Mouse (Mus musculus) forebrain, embryonic 15.5 days (tissue): ENCODE results near the gene Arid3a. TPM values are rescaled to one million over a fixed set of nuclear protein-coding genes. Genes with fewer than 3 reads are reported as not detected.

Source experiments
- ATAC-seq: fragments of 200-750 bp; cut with Nextera tagmentation; replicated peaks from 2 replicates; pipeline ENCODE4 v1.8.0; 2017; ENCODE audit warnings: mild to moderate bottlenecking, moderate TSS enrichment, moderate library complexity
- H3K27ac ChIP-seq: fragments of 300-500 bp; sonication (generic); replicated peaks from 2 replicates; pipeline ENCODE4 v1.5.1; 2015; ENCODE audit warnings: mild to moderate bottlenecking, inconsistent platforms
- H3K27me3 ChIP-seq: fragments of 300-500 bp; sonication (generic); 2 replicates; pipeline ENCODE4 v1.6.1; 2015; ENCODE audit warnings: inconsistent platforms
- H3K36me3 ChIP-seq: fragments of 300-500 bp; sonication (generic); 2 replicates; pipeline ENCODE4 v1.6.1; 2015; ENCODE audit warnings: mild to moderate bottlenecking, inconsistent platforms
- H3K4me1 ChIP-seq: fragments of 300-500 bp; sonication (generic); 2 replicates; pipeline ENCODE4 v1.6.1; 2015; ENCODE audit warnings: inconsistent platforms
- H3K4me2 ChIP-seq: fragments of 300-500 bp; sonication (generic); replicated peaks from 2 replicates; pipeline ENCODE4 v1.6.1; 2015; ENCODE audit warnings: mild to moderate bottlenecking, inconsistent platforms
- H3K4me3 ChIP-seq: fragments of 300-500 bp; sonication (generic); 2 replicates; pipeline ENCODE4 v1.5.1; 2015; ENCODE audit warnings: mild to moderate bottlenecking, inconsistent platforms
- H3K9ac ChIP-seq: fragments of 300-500 bp; sonication (generic); replicated peaks from 2 replicates; pipeline ENCODE4 v1.6.1; 2015; ENCODE audit warnings: mild to moderate bottlenecking, inconsistent platforms
- H3K9me3 ChIP-seq: fragments of 300-500 bp; sonication (generic); 2 replicates; pipeline ENCODE4 v1.6.1; 2016; ENCODE audit warnings: inconsistent platforms
- WGBS: fragments of 180-500 bp; shearing (Covaris S2); methylation state at CpG from one replicate; pipeline ENCODE4 v1.1.7; 2015; ENCODE audit warnings: mixed read lengths; 5-methylcytosine and 5-hydroxymethylcytosine counted together
- polyA plus RNA-seq: library from polyadenylated mRNA; unstranded; fragments of >200 nt; fragmentation: Nextera tagmentation; extraction: Ambion mirVana; gene quantifications from 2 replicates; pipeline ENCODE4 v1.2.1, GENCODE M21; 2015

Arid3a gene
- polyA plus RNA-seq, 1 experiment from 2014 or later = 2.7 TPM

DNA sequence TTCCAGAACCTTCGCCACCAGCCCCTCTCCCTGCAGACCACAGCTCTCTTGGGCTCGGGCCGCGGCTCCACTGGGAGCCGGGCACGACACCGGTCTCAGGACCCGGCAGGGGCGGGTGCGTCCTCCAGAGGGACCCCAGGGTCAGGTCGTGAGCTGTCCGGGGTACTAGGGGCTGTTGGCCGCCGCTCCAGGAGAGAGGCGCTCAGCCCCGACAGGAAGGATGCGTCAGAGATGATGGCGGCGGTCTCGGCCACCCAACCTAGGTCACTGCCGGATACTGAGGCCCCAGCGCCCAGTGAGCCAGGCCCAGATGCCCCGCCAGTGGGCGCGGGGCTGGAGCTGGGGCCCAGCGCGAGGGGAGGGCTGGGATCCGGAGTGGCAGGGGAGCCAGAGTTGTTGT is 50.5 kb downstream of the Arid3a start:
- Histone ChIP-seq H3K36me3 (peaks cover 42% of the 10 kb centered on the region), H3K4me2 (no peak overlapping the region)

GRCm38 (mm10) chr10:79978061-79978460 is 51.2 kb downstream of the Arid3a start:
- WGBS = 95% methylated on average over 21 of the region's 21 CpGs
- H3K4me2 ChIP-seq = no peak overlapping the region
- no peak for ATAC-seq
- H3K36me3 ChIP-seq = peaks cover 42% of the 10 kb centered on the region
- no peak overlapping the region for H3K4me3 ChIP-seq
- H3K9me3 ChIP-seq = no peaks in the 10 kb centered on the region
- peaks cover 22% of the 10 kb centered on the region for H3K4me1 ChIP-seq
- no peak overlapping the region for H3K27ac ChIP-seq
- no peak overlapping the region for H3K9ac ChIP-seq
- H3K27me3 ChIP-seq = no peaks in the 10 kb centered on the region

More for the DNA sequence above, 50.5 kb downstream of the Arid3a start:
- peaks cover 14% of the 10 kb centered on the region for H3K4me1 ChIP-seq
- no peak overlapping the region for H3K4me3 ChIP-seq
- H3K9me3 ChIP-seq = no peaks in the 10 kb centered on the region
- no peak overlapping the region for H3K27ac ChIP-seq
- no peak for ATAC-seq
- 81% methylated on average over 27 of the region's 28 CpGs for WGBS
- no peak overlapping the region for H3K9ac ChIP-seq
- H3K27me3 ChIP-seq = 0 out of 2 replicates have a peak, but pooled peaks cover 3% of the 10 kb centered on the region

DNA sequence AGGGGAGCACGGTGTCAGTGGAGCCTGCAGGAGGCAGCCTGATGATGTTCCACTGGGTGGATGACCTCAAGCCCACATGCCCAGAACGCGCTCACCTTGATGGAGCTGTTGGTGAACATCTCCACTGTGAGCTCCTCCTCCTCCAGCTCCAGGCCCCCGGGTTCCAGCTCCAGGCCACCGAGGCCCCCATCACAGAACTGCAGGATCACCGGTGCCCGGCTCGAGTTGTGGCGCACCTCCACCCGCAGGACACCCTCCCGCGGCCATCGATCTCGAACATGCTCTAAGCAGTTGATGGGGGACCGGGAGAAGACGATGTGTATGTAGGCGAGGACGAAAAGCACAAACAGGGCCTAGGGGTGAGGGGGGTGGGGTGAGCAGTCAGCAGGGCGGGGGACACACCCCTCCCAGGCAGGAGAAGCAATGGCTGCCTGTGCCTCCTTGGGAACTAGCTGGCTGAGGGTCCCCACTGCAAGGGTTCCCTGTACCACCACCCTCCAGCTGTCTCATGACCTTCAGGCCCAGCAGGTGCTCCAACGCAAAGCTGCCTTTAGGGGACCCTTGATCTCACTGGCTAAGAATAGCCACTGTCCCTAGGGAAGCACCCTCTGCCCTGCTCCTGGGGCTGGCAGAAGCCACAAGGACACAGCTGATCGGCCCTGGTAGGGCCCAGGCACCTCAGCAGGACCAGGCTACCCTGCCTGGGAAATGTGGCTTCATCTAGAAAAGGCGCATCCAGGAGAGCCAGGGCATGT is 52.7 kb downstream of the Arid3a start:
- WGBS = 93% methylated on average over 22 of the region's 22 CpGs
- Histone ChIP-seq H3K9me3 (no peaks in the 10 kb centered on the region), H3K27ac (no peak overlapping the region), H3K36me3 (peaks cover 42% of the 10 kb centered on the region), H3K4me2 (no peak overlapping the region), H3K4me3 (no peak overlapping the region), H3K9ac (no peak overlapping the region), H3K4me1 (peaks cover 29% of the 10 kb centered on the region), H3K27me3 (no peaks in the 10 kb centered on the region)
- ATAC-seq = no peak

DNA sequence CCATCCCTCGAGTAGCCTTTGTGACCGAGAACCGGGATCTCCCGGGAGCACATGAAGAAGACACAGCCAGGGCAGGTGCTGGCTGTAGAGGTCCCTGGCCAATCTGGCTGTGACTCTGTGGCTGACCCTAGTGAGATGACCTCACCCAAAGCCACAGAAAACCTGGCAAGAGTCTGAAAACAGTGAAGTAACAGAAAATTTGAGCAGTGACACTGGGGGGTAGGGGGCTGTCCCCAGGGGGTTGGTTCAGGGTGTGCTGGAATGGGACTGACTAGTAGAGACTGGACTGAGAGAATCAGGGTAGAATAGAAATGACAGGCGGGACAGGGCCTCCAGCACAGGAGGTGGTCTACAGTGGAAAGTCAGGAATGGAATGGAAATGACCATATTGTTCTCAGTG is 56.4 kb downstream of the Arid3a start:
- no peak for ATAC-seq
- WGBS = 83% methylated on average over 5 of the region's 5 CpGs
- Histone ChIP-seq H3K27me3 (peaks cover 17% of the 10 kb centered on the region), H3K9me3 (no peaks in the 10 kb centered on the region), H3K4me2 (peak overlapping the region; percentile 92), H3K36me3 (peaks cover 11% of the 10 kb centered on the region), H3K4me1 (peaks cover 51% of the 10 kb centered on the region), H3K4me3 (peak overlapping the region; percentile 80), H3K27ac (peak overlapping the region; percentile 97), H3K9ac (peak overlapping the region; percentile 91)

- Histone ChIP-seq H3K9me3 (no peaks in the 10 kb centered on the region), H3K27ac (peak overlapping the region; percentile 97), H3K36me3 (peaks cover 6% of the 10 kb centered on the region), H3K9ac (peak overlapping the region; percentile 91), H3K4me2 (peak overlapping the region; percentile 92), H3K4me1 (peaks cover 56% of the 10 kb centered on the region), H3K4me3 (peak overlapping the region; percentile 80), H3K27me3 (peaks cover 21% of the 10 kb centered on the region)
- ATAC-seq = peak; percentile 2; the same call in 1 of the 2 replicates
- 1% methylated on average over 16 of the region's 21 CpGs for WGBS
Observed at GRCm38 (mm10) chr10:79983670-79984069, 56.8 kb downstream of the Arid3a start.

- WGBS = under 1% methylated on average over 44 of the region's 49 CpGs
- Histone ChIP-seq H3K4me2 (peak within 1 kb of the TSS; percentile 92), H3K27me3 (peaks cover 28% of the 10 kb centered on the region), H3K9me3 (no peaks in the 10 kb centered on the region), H3K4me3 (peak within 1 kb of the TSS; percentile 80), H3K36me3 (no peaks in the 10 kb centered on the region; the same call in 1 of the 2 replicates), H3K9ac (peak within 1 kb of the TSS; percentile 91), H3K4me1 (peaks cover 58% of the 10 kb centered on the region), H3K27ac (peak within 1 kb of the TSS; percentile 97)
- ATAC-seq = peak; percentile 82
Observed at GRCm38 (mm10) chr10:79984195-79984816, 57.5 kb downstream of the Arid3a start, which contains the start of gene Tmem259. TSS of gene Tmem259 (minus strand) at chr10:79984330.

DNA sequence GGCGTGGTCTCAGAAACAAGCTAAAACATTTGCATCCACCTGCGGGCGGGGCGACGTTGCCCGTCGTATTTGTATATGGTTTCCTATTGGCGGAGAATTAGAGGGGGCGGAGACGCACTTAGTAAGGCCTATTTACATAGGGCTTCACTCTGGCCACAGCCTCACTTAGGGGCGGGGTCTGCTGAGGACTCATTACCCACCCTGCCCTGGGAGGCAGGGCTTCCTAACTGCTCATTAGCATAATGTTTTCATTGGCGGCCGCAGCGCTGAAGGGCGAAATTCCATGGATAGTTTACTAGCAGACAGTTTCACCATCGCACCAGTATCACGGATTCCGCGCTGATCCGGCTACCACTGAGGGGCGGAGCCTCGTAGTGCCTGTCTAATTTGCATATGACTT is 58.0 kb downstream of the Arid3a start:
- Histone ChIP-seq H3K36me3 (no peaks in the 10 kb centered on the region), H3K9ac (peak overlapping the region; percentile 91), H3K4me2 (peak overlapping the region; percentile 92), H3K27me3 (peaks cover 33% of the 10 kb centered on the region), H3K4me3 (peak overlapping the region; percentile 80), H3K9me3 (no peaks in the 10 kb centered on the region), H3K4me1 (peaks cover 58% of the 10 kb centered on the region), H3K27ac (peak overlapping the region; percentile 97)
- 0% methylated on average over 22 of the region's 22 CpGs for WGBS
- peak; percentile 94 for ATAC-seq

- no peaks in the 10 kb centered on the region for H3K9me3 ChIP-seq
- no peak for ATAC-seq
- peak overlapping the region; percentile 97 for H3K27ac ChIP-seq
- H3K4me1 ChIP-seq = peaks cover 58% of the 10 kb centered on the region
- H3K27me3 ChIP-seq = peaks cover 36% of the 10 kb centered on the region
- peak overlapping the region; percentile 91 for H3K9ac ChIP-seq
- H3K36me3 ChIP-seq = no peaks in the 10 kb centered on the region
- H3K4me2 ChIP-seq = peak overlapping the region; percentile 92
- H3K4me3 ChIP-seq = peak overlapping the region; percentile 80
- WGBS = 3% methylated on average over 35 of the region's 35 CpGs
Observed at GRCm38 (mm10) chr10:79985334-79986231, 58.7 kb downstream of the Arid3a start.

- no peaks in the 10 kb centered on the region for H3K36me3 ChIP-seq
- peaks cover 52% of the 10 kb centered on the region for H3K4me1 ChIP-seq
- H3K4me3 ChIP-seq = peak overlapping the region; percentile 80
- ATAC-seq = no peak
- H3K27ac ChIP-seq = peak overlapping the region; percentile 97
- H3K27me3 ChIP-seq = peaks cover 44% of the 10 kb centered on the region
- 46% methylated on average over 6 of the region's 6 CpGs for WGBS
- no peaks in the 10 kb centered on the region for H3K9me3 ChIP-seq
- H3K4me2 ChIP-seq = peak overlapping the region; percentile 92
- H3K9ac ChIP-seq = peak overlapping the region; percentile 91
Observed at GRCm38 (mm10) chr10:79986232-79986878, 59.5 kb downstream of the Arid3a start.

DNA sequence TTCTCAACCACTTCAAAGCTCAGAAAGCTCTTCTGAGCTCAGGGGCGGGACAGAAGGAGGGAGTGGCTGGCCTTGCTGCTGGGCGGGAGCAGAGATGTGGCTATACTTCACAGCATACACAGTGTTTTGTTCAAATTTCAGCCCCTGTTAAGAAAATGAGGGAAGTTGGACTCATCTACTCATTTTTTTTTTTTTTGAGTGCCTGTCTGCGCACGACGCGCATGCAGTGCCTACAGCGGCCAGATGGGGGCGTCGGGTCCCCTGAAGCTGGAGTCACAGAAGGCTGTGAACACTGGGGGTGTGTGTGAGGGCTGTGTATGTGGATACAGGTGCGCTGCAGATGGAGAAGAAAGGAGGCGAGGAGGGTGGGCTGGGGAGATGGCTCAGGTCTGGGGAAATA is 60.1 kb downstream of the Arid3a start:
- ATAC-seq = no peak
- Histone ChIP-seq H3K27ac (no peak overlapping the region), H3K9ac (no peak overlapping the region), H3K9me3 (no peaks in the 10 kb centered on the region), H3K4me2 (0 out of 2 replicates have a peak overlapping the region, but pooled peaks have one; percentile 5), H3K36me3 (no peaks in the 10 kb centered on the region), H3K4me3 (peak overlapping the region; percentile 7; the same call in 1 of the 2 replicates), H3K4me1 (peaks cover 46% of the 10 kb centered on the region), H3K27me3 (peaks cover 44% of the 10 kb centered on the region)
- 5% methylated on average over 11 of the region's 11 CpGs for WGBS

DNA sequence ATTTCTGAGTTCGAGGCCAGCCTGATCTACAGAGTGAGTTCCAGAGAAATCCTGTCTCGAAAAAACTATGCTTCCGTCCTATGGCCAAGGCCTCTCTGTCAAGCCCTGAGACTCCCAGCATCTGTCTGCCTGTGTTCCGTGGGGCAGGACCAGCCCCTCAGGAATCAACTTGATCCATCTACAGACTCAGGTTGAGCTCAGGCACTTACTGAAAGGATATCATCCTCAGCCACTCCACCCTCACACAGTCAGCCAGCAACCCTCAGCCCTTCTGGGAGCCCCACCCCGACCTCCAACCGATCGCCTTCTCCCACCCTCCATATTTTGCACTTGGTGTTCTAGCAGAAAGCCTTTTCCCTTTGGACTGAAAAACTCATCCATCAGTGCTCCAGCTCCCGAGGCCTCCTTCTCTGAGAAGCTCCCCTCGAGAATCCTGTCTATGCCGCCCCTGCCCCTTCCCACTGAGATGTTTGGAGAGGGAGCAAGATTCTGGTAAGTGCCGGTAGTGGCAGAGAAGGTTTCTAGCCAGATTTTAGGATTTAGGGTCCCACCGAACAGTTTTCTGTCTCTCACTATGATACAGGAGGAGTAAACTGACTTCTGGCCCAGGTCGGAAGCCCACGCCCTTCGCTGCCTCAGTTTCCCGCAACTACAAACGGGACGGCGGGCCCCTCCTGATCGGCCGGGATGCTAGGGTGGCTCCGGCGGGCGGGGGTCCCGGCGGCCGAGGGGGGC is 61.1 kb downstream of the Arid3a start:
- H3K4me1 ChIP-seq = peaks cover 38% of the 10 kb centered on the region
- peak overlapping the region; percentile 25 for H3K9ac ChIP-seq
- peak overlapping the region; percentile 33 for H3K4me3 ChIP-seq
- H3K4me2 ChIP-seq = peak overlapping the region; percentile 45
- 13% methylated on average over 27 of the region's 27 CpGs for WGBS
- H3K9me3 ChIP-seq = no peaks in the 10 kb centered on the region
- no peak overlapping the region for H3K27ac ChIP-seq
- ATAC-seq = no peak
- peaks cover 44% of the 10 kb centered on the region for H3K27me3 ChIP-seq
- no peaks in the 10 kb centered on the region for H3K36me3 ChIP-seq
